Mouse (Mus musculus) forebrain, embryonic 11.5 days (tissue): ENCODE data around the gene Szrd1. TPM values are rescaled to one million over a fixed set of nuclear protein-coding genes. Genes with fewer than 3 reads are reported as not detected.

Experiments
- ATAC-seq: fragments of 200-750 bp; cut with Nextera tagmentation; replicated peaks from 2 replicates; pipeline ENCODE4 v1.8.0; 2017; ENCODE audit warnings: moderate TSS enrichment; ENCODE audit not compliant: low FRiP score
- DNase-seq: peaks from one replicate; pipeline ENCODE4 v3.0.0-alpha.2; 2017; ENCODE audit warnings: low spot score
- H3K27ac ChIP-seq: fragments of 300-500 bp; sonication (generic); 2 replicates; pipeline ENCODE4 v1.5.1; 2014; ENCODE audit warnings: low read depth, low read length
- H3K27me3 ChIP-seq: fragments of 300-500 bp; sonication (generic); 2 replicates; pipeline ENCODE4 v1.6.1; 2014; ENCODE audit warnings: mild to moderate bottlenecking, low read length, mixed read lengths; ENCODE audit not compliant: control insufficient read depth, insufficient read depth
- H3K36me3 ChIP-seq: fragments of 300-500 bp; sonication (generic); 2 replicates; pipeline ENCODE4 v1.6.1; 2014; ENCODE audit warnings: mild to moderate bottlenecking, low read length, moderate library complexity, mixed read lengths; ENCODE audit not compliant: control insufficient read depth, insufficient read depth
- H3K4me1 ChIP-seq: fragments of 300-500 bp; sonication (generic); replicated peaks from 2 replicates; pipeline ENCODE4 v1.6.1; 2014; ENCODE audit warnings: low read length, mixed read lengths; ENCODE audit not compliant: control insufficient read depth, insufficient read depth
- H3K4me2 ChIP-seq: fragments of 300-500 bp; sonication (generic); 2 replicates; pipeline ENCODE4 v1.6.1; 2014; ENCODE audit warnings: low read depth, mild to moderate bottlenecking, low read length, moderate library complexity, mixed read lengths; ENCODE audit not compliant: severe bottlenecking
- H3K4me3 ChIP-seq: fragments of 300-500 bp; sonication (generic); 2 replicates; pipeline ENCODE4 v1.5.1; 2014; ENCODE audit warnings: low read depth, low read length
- H3K9ac ChIP-seq: fragments of 300-500 bp; sonication (generic); 2 replicates; pipeline ENCODE4 v1.6.1; 2014; ENCODE audit warnings: low read length
- H3K9me3 ChIP-seq: fragments of 300-500 bp; sonication (generic); 2 replicates; pipeline ENCODE4 v1.6.1; 2016; ENCODE audit warnings: low read length, mixed read lengths; ENCODE audit not compliant: control insufficient read depth
- WGBS: fragments of 180-500 bp; shearing (Covaris S2); extraction: QIAGEN DNeasy Blood & Tissue Kit; methylation state at CpG from one replicate; pipeline ENCODE4 v1.1.7; 2014; 5-methylcytosine and 5-hydroxymethylcytosine counted together
- polyA plus RNA-seq: library from polyadenylated mRNA; unstranded; fragments of >200 nt; fragmentation: Nextera tagmentation; extraction: Ambion mirVana; gene quantifications from 2 replicates; pipeline ENCODE4 v1.2.1, GENCODE M21; 2014

Gene Szrd1
- polyA plus RNA-seq, 1 experiment from 2014 or later = 22.9 TPM

DNA sequence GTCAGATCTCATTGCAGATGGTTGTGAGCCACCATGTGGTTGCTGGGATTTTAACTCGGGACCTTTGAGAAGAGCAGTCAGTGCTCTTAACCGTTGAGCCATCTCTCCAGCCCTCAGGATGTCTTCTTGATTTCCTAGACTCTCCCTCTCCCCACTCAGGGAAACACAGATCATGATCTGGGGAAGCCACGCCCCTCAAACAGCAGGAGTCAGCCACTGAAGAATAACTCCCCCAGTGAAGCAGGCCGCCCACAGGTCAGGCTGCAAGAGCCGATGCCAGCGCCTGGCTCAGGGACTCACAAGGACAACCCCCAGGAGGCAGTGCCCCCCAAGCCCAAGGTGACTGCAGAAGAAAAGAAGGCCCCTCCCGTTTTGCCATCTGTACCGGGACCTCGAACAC lies 42.9 kb downstream of the Szrd1 start:
- H3K27ac ChIP-seq = no peak overlapping the region

DNA sequence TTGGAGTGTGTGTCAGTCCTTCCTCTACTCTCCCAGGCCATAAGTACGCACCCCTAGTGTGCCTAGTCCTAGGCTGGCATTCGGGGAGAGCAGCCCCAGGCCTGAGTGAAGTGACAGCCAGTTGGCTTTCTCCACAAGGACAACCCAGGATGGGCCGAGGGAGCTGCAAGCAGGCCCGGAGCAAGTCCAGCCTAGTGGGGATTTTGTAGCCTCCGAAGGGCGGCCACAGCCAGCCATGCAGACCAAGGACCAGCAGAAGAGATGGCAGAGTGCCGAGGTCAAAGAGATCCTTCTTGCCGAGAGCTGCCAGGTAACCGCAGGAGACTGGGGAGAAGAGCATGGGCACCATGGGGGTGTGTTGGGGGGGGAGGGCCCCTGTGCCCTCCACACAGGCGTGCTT lies 44.6 kb downstream of the Szrd1 start:
- no peak for ATAC-seq
- Histone ChIP-seq H3K27me3 (no peaks in the 10 kb centered on the region), H3K36me3 (no peaks in the 10 kb centered on the region), H3K9me3 (no peaks in the 10 kb centered on the region), H3K4me2 (no peak overlapping the region), H3K27ac (no peak overlapping the region), H3K9ac (no peak overlapping the region), H3K4me1 (no peaks in the 10 kb centered on the region), H3K4me3 (no peak overlapping the region)
- DNase-seq = no peak
- WGBS = 83% methylated on average over 10 of the region's 10 CpGs

More for the DNA sequence above, 42.9 kb downstream of the Szrd1 start:
- H3K27me3 ChIP-seq = no peaks in the 10 kb centered on the region
- no peak overlapping the region for H3K4me3 ChIP-seq
- ATAC-seq = no peak
- H3K9ac ChIP-seq = no peak overlapping the region
- H3K4me2 ChIP-seq = no peak overlapping the region
- H3K36me3 ChIP-seq = no peaks in the 10 kb centered on the region
- 11% methylated on average over 9 of the region's 9 CpGs for WGBS
- H3K9me3 ChIP-seq = no peaks in the 10 kb centered on the region
- no peak for DNase-seq
- no peaks in the 10 kb centered on the region for H3K4me1 ChIP-seq

DNA sequence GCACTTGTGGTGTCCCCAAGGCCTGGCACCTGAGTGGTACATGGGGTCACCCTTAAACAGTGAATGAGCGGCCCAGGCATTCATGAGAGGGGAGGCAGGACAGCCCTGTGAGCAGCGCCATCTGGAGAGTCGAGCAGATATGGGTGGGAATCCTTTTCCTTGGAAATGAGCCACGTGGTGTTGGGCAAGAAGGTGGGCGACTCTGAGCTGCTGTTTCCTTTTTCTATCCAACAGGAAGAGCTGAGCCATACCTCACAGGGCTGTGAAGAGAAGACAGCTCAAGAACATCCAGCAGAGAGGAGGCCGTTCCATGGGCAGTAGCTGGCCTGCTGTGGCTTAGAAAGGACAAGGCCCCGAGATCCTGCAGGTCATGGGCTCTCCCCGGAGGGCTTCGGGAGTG lies 50.9 kb downstream of the Szrd1 start:
- Histone ChIP-seq H3K27ac (no peak overlapping the region), H3K9me3 (no peaks in the 10 kb centered on the region), H3K4me1 (no peaks in the 10 kb centered on the region), H3K4me3 (no peak overlapping the region), H3K4me2 (no peak overlapping the region), H3K27me3 (no peaks in the 10 kb centered on the region), H3K9ac (no peak overlapping the region), H3K36me3 (no peaks in the 10 kb centered on the region)
- DNase-seq (no peak), ATAC-seq (no peak)
- 76% methylated on average over 9 of the region's 9 CpGs for WGBS

DNA sequence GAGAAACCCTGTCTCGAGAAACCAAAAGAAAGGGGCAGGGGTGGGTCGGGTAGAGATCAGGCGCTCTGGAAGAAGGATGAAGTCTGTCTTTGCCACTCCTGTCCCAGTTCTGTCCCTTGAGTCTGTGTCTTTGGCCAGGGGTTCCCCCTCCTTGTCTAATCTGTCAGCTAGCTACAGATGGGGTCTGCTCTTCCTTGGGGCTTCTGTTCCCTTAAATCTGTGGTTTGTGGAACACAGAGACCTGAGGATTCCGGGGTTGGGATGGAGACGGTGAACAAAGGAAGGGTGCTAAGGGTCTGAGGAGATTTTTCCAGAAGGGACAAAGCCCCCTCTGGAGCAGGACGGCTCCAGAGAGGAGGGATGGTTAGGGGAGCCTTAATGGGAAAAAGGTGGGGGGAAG lies 51.5 kb downstream of the Szrd1 start, which contains the start of gene Spata21:
Spata21 (plus strand) TSS at position 301 of the 400 bp plus-strand sequence.
- no peak for ATAC-seq
- H3K9me3 ChIP-seq = no peaks in the 10 kb centered on the region
- no peak within 1 kb of the TSS for H3K27ac ChIP-seq
- no peaks in the 10 kb centered on the region for H3K4me1 ChIP-seq
- WGBS = 70% methylated on average over 6 of the region's 6 CpGs
- no peak within 1 kb of the TSS for H3K9ac ChIP-seq
- H3K27me3 ChIP-seq = no peaks in the 10 kb centered on the region
- DNase-seq = no peak
- H3K4me3 ChIP-seq = no peak within 1 kb of the TSS
- no peaks in the 10 kb centered on the region for H3K36me3 ChIP-seq
- no peak within 1 kb of the TSS for H3K4me2 ChIP-seq

GRCm38 (mm10) chr4:141086862-141087261 lies 52.7 kb downstream of the Szrd1 start:
- Histone ChIP-seq H3K27me3 (no peaks in the 10 kb centered on the region), H3K27ac (no peak overlapping the region), H3K4me2 (no peak overlapping the region), H3K9ac (no peak overlapping the region), H3K4me3 (no peak overlapping the region), H3K36me3 (no peaks in the 10 kb centered on the region), H3K9me3 (no peaks in the 10 kb centered on the region), H3K4me1 (no peaks in the 10 kb centered on the region)
- DNase-seq (no peak), ATAC-seq (no peak)
- 81% methylated on average over 10 of the region's 10 CpGs for WGBS

DNA sequence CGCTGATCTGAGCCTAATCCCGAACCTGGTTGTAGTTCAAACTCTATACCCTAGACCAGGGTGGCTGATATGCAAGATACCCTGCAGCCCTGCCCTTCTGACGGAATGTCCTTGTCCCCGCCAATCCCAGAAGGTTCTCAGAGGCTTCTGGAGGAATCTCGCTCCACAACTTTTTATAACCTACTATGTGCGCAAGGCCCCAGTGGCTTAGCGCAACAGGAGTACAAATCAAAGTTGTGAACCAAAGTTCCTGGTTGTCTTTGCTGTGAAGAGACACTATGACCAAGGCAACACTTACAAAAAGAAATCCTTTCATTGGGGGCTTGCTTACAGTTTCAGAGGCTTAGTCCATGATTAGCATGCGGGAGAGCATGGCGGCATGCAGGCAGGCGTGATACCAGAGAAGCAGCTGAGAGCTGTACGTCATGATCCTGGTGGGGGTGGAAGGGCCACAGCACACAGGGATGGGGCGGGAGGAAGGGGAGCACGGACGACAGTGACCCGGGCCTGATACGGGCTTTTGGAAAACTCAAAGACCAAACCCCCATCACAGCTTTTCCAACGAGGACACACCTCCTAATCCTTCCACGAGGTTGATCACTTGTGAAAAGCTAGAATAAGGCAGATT lies 61.0 kb downstream of the Szrd1 start:
- Histone ChIP-seq H3K9ac (no peak overlapping the region), H3K36me3 (no peaks in the 10 kb centered on the region), H3K27me3 (no peaks in the 10 kb centered on the region), H3K4me2 (no peak overlapping the region), H3K4me3 (peak overlapping the region; percentile 97; the same call in 1 of the 2 replicates), H3K4me1 (peaks cover 8% of the 10 kb centered on the region; the same call in 1 of the 2 replicates), H3K9me3 (no peaks in the 10 kb centered on the region), H3K27ac (no peak overlapping the region)
- no peak for DNase-seq
- 0 out of 2 replicates have a peak, but pooled peaks have one; percentile 10 for ATAC-seq
- WGBS = 75% methylated on average over 18 of the region's 18 CpGs

- H3K4me3 ChIP-seq = peak within 1 kb of the TSS; percentile 97
- H3K27me3 ChIP-seq = no peaks in the 10 kb centered on the region
- peak within 1 kb of the TSS; percentile 85 for H3K9ac ChIP-seq
- WGBS = 2% methylated on average over 67 of the region's 67 CpGs
- DNase-seq = peak; percentile 97
- no peaks in the 10 kb centered on the region for H3K36me3 ChIP-seq
- H3K27ac ChIP-seq = no peak within 1 kb of the TSS
- H3K4me2 ChIP-seq = peak within 1 kb of the TSS; percentile 99
- ATAC-seq = peak; percentile 93
- H3K4me1 ChIP-seq = peaks cover 8% of the 10 kb centered on the region; the same call in 1 of the 2 replicates
- H3K9me3 ChIP-seq = no peaks in the 10 kb centered on the region
Measured at GRCm38 (mm10) chr4:141077681-141078509, 61.7 kb downstream of the Szrd1 start, which contains the start of gene Necap2. Necap2 (minus strand) TSS chr4:141078357.

DNA sequence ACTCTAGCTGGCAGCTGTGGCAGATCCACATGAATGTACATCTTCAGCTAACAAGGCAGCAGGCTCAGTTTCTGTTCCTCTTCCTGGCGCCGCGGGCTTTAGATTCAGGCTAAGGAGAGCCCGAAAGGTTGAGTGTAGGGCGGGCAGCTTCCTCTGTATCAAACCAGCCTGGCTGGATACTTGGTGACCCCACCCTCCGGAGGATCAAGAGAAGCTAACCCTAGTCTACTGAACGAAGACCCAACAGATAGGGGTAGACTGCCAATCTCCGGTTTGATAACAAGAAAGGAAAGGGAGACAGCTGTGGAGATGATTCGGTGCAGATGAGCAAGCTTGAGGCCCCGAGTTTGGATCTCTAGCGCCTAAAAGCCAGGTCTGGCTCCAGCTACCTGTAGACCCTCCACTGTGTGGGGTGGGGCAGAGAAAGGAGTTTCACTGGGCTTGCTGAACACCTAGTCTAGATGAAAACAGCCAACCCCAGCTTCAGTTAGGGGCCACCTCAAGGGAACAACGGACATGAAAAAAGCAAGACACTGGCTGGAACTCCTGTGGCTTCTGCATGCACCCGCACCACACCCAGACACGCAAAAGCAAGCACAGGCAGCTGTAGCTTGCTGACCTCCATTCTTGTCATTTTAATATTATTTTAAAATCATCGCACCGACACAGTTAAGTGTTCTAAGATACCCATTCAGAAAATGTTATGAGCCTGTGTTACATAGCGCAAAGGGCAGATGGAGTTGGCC lies 62.6 kb downstream of the Szrd1 start:
- H3K27me3 ChIP-seq = no peaks in the 10 kb centered on the region
- H3K27ac ChIP-seq = no peak overlapping the region
- peaks cover 8% of the 10 kb centered on the region; the same call in 1 of the 2 replicates for H3K4me1 ChIP-seq
- peak overlapping the region; percentile 99 for H3K4me2 ChIP-seq
- ATAC-seq = no peak
- no peaks in the 10 kb centered on the region for H3K9me3 ChIP-seq
- DNase-seq = no peak
- H3K9ac ChIP-seq = peak overlapping the region; percentile 85
- 87% methylated on average over 17 of the region's 17 CpGs for WGBS
- H3K4me3 ChIP-seq = peak overlapping the region; percentile 97
- no peaks in the 10 kb centered on the region for H3K36me3 ChIP-seq
